Mouse (Mus musculus) heart, postnatal 14 days (tissue): Measurements from ENCODE around the gene Gpr143. TPM values are rescaled to one million over a fixed set of nuclear protein-coding genes. Genes with fewer than 3 reads are reported as not detected.

Source experiments
- DNase-seq, 2 experiments: peaks; one replicate each; pipeline ENCODE4 v3.0.0; 2021 to 2022
- intact Hi-C: fragments of 180-260 bp; cut with DNase I; formaldehyde crosslinking; loops from one replicate; pipeline ENCODE4 v1.15.1; 2025
- total RNA-seq, 2 experiments: library from RNA; stranded (reverse); gene quantifications; 2 replicates each; pipeline ENCODE4 v1.2.3; 2021

The Gpr143 gene
- total RNA-seq, 2 experiments from 2014 or later: not detected

GRCm38 (mm10) chrX:152855076-152855772, 73.5 kb downstream of the Gpr143 start:
- no peak for DNase-seq
- intact Hi-C loops: no loop called here

Other genes with a start within 250 kb of the Gpr143 start
- gene Cldn34a, start 218.6 kb upstream of the Gpr143 start, total RNA-seq: not detected
- gene Shroom2, start 12.5 kb upstream of the Gpr143 start, total RNA-seq: 1 to 10 TPM; 6.5 to 9.0 TPM
- not detected for gene Usp51, start 224.5 kb downstream of the Gpr143 start, total RNA-seq